Mouse (Mus musculus): Measurements from ENCODE around the gene H2afj. TPM values are rescaled to one million over a fixed set of nuclear protein-coding genes. Genes with fewer than 3 reads are reported as not detected.
A peak's percentile ranks its signal among the peaks of the same experiment; 100 is the strongest.

The H2afj gene
- total and polyA plus RNA-seq, 3 experiments: 17.4 to 479 (median 84.6) TPM

- no peaks in the 10 kb centered on the region for H3K9me3 ChIP-seq (replicated peaks)
- H3K4me3 ChIP-seq (ENCODE audit: low read depth, low read length): peak within 1 kb of the TSS; percentile 74
- peak; percentile 75 for DNase-seq (ENCODE audit: low spot score)
- TF ChIP-seq GATA1 (IDR thresholded peaks at IDR 0.05; ENCODE audit: borderline replicate concordance, low read length) (no peak), POLR2AphosphoS5 (IDR thresholded peaks at IDR 0.05; ENCODE audit: insufficient replicate concordance, low read depth, low read length) (peak; percentile 100)
- peak; percentile 48 for ATAC-seq (ENCODE audit: extremely low read depth, insufficient number of reproducible peaks, low FRiP score, poor library complexity, severe bottlenecking)
- peaks cover 38% of the 10 kb centered on the region for H3K4me1 ChIP-seq (ENCODE audit: insufficient read depth, low read depth, low read length)
- H3K36me3 ChIP-seq (replicated peaks): peaks cover 2% of the 10 kb centered on the region
- no peaks in the 10 kb centered on the region for H3K27me3 ChIP-seq (ENCODE audit: insufficient read depth, low read length)
Observed at GRCm38 (mm10) chr6:136803739-136804633, 4.1 kb upstream of the H2afj start, which contains the start of gene Hist4h4. Gene Hist4h4 (minus strand): TSS chr6:136804415.

GRCm38 (mm10) chr6:136804705-136805408 lies 3.2 kb upstream of the H2afj start:
- Histone ChIP-seq H3K36me3 (replicated peaks) (peaks cover 6% of the 10 kb centered on the region), H3K4me3 (ENCODE audit: low read depth, low read length) (peak overlapping the region; percentile 74), H3K4me1 (ENCODE audit: insufficient read depth, low read depth, low read length) (peaks cover 42% of the 10 kb centered on the region), H3K9me3 (replicated peaks) (no peaks in the 10 kb centered on the region), H3K27me3 (ENCODE audit: insufficient read depth, low read length) (no peaks in the 10 kb centered on the region)
- DNase-seq (ENCODE audit: low spot score): no peak
- no peak for ATAC-seq (ENCODE audit: extremely low read depth, insufficient number of reproducible peaks, low FRiP score, poor library complexity, severe bottlenecking)
- TF ChIP-seq POLR2AphosphoS5 (IDR thresholded peaks at IDR 0.05; ENCODE audit: insufficient replicate concordance, low read depth, low read length): no peak
- TF ChIP-seq CTCF (IDR thresholded peaks at IDR 0.05; ENCODE audit: low read depth, low read length): no peak
- TF ChIP-seq TAL1 (conservative IDR thresholded peaks at IDR 0.05; ENCODE audit: low read depth, low read length): no peak
- no peak for TF ChIP-seq GATA1 (IDR thresholded peaks at IDR 0.05; ENCODE audit: borderline replicate concordance, low read length)
- TF ChIP-seq GATA2 (IDR thresholded peaks at IDR 0.05; ENCODE audit: borderline replicate concordance, low read depth, low read length): no peak

- Histone ChIP-seq H3K4me3 (ENCODE audit: low read depth, low read length) (no peak overlapping the region; the same call in 1 of the 2 replicates), H3K4me1 (ENCODE audit: insufficient read depth, low read depth, low read length) (peaks cover 47% of the 10 kb centered on the region)
- no peak for TF ChIP-seq TAL1 (conservative IDR thresholded peaks at IDR 0.05; ENCODE audit: low read depth, low read length)
- TF ChIP-seq GATA1 (IDR thresholded peaks at IDR 0.05; ENCODE audit: borderline replicate concordance, low read length): no peak
- TF ChIP-seq POLR2AphosphoS5 (IDR thresholded peaks at IDR 0.05; ENCODE audit: insufficient replicate concordance, low read depth, low read length): no peak
- TF ChIP-seq GATA2 (IDR thresholded peaks at IDR 0.05; ENCODE audit: borderline replicate concordance, low read depth, low read length): no peak
- TF ChIP-seq CTCF (IDR thresholded peaks at IDR 0.05; ENCODE audit: low read depth, low read length): no peak
Observed at GRCm38 (mm10) chr6:136805409-136805775, 2.7 kb upstream of the H2afj start.

GRCm38 (mm10) chr6:136806819-136807218 lies 1.2 kb upstream of the H2afj start:
- DNase-seq (ENCODE audit: low spot score): no peak
- TF ChIP-seq GATA1 (IDR thresholded peaks at IDR 0.05; ENCODE audit: borderline replicate concordance, low read length) (no peak), POLR2AphosphoS5 (IDR thresholded peaks at IDR 0.05; ENCODE audit: insufficient replicate concordance, low read depth, low read length) (no peak), CTCF (IDR thresholded peaks at IDR 0.05; ENCODE audit: low read depth, low read length) (no peak), GATA2 (IDR thresholded peaks at IDR 0.05; ENCODE audit: borderline replicate concordance, low read depth, low read length) (no peak), TAL1 (conservative IDR thresholded peaks at IDR 0.05; ENCODE audit: low read depth, low read length) (no peak)
- Histone ChIP-seq H3K4me1 (ENCODE audit: insufficient read depth, low read depth, low read length) (peaks cover 53% of the 10 kb centered on the region), H3K36me3 (replicated peaks) (peaks cover 25% of the 10 kb centered on the region), H3K9me3 (replicated peaks) (no peaks in the 10 kb centered on the region), H3K27me3 (ENCODE audit: insufficient read depth, low read length) (no peaks in the 10 kb centered on the region), H3K4me3 (ENCODE audit: low read depth, low read length) (no peak overlapping the region)
- no peak for ATAC-seq (ENCODE audit: extremely low read depth, insufficient number of reproducible peaks, low FRiP score, poor library complexity, severe bottlenecking)

More at GRCm38 (mm10) chr6:136805409-136805775, 2.7 kb upstream of the H2afj start:
- Histone ChIP-seq H3K36me3 (replicated peaks) (peaks cover 11% of the 10 kb centered on the region), H3K9me3 (replicated peaks) (no peaks in the 10 kb centered on the region), H3K27me3 (ENCODE audit: insufficient read depth, low read length) (no peaks in the 10 kb centered on the region)
- ATAC-seq (ENCODE audit: extremely low read depth, insufficient number of reproducible peaks, low FRiP score, poor library complexity, severe bottlenecking) (no peak), DNase-seq (ENCODE audit: low spot score) (no peak)

DNA sequence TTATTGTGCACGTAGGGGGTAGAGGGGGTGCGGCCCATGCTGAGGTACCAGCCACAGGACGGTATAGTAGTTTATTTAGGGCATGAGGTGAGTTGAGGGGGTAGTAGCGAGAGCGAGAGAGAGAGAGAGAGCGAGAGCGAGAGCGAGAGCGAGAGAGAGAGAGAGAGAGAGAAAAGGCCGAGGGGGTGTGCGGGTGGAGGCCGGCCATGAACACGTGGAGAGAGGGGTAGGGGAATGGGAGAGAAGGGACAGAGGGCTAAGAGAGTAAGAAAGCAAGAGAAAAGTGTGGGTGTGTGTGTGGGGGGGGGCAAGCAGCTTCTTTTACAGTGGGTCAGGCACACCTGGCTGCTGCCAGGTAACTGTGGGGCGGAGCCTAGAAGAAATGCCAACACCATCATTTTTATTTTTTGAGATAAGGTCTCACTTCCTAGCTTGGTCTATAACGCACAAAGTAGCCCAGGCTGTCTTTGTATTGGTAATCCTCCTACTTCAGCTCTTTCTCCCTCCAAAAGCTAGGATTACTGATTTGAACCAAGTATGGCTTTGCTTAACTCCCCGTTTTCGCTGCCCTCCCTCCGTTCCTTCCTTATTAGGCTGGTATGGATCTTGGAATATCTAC lies 540 bp upstream of the H2afj start:
- peak overlapping the region; percentile 81 for H3K4me3 ChIP-seq (ENCODE audit: low read depth, low read length)
- H3K4me1 ChIP-seq (ENCODE audit: insufficient read depth, low read depth, low read length): peaks cover 53% of the 10 kb centered on the region
- no peaks in the 10 kb centered on the region for H3K27me3 ChIP-seq (ENCODE audit: insufficient read depth, low read length)
- no peaks in the 10 kb centered on the region for H3K9me3 ChIP-seq (replicated peaks)
- peaks cover 31% of the 10 kb centered on the region for H3K36me3 ChIP-seq (replicated peaks)
- DNase-seq (ENCODE audit: low spot score) (no peak), ATAC-seq (ENCODE audit: extremely low read depth, insufficient number of reproducible peaks, low FRiP score, poor library complexity, severe bottlenecking) (no peak)
- TF ChIP-seq POLR2AphosphoS5 (IDR thresholded peaks at IDR 0.05; ENCODE audit: insufficient replicate concordance, low read depth, low read length) (no peak), GATA1 (IDR thresholded peaks at IDR 0.05; ENCODE audit: borderline replicate concordance, low read length) (no peak), TAL1 (conservative IDR thresholded peaks at IDR 0.05; ENCODE audit: low read depth, low read length) (no peak), GATA2 (IDR thresholded peaks at IDR 0.05; ENCODE audit: borderline replicate concordance, low read depth, low read length) (no peak)

DNA sequence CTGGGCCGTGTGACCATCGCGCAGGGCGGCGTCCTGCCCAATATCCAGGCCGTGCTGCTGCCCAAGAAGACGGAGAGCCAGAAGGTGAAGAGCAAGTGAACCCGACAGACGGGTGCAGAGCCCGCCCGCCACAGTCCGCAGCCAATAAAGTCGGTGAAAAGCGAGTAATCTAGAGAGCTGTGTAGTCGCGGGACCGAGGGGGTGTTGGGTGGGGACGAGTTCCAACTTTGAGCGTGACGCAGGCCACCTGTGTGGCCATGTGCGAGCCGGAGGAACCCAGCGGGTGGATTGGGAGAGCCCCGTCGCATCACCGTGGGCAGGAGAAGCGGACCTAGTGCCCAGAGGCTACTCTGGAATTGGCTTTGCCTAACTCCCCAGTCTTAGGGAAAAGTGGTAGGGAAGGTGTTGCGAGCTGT lies 595 bp downstream of the H2afj start:
- TF ChIP-seq GATA2 (IDR thresholded peaks at IDR 0.05; ENCODE audit: borderline replicate concordance, low read depth, low read length) (no peak), CTCF (IDR thresholded peaks at IDR 0.05; ENCODE audit: low read depth, low read length) (no peak), POLR2AphosphoS5 (IDR thresholded peaks at IDR 0.05; ENCODE audit: insufficient replicate concordance, low read depth, low read length) (no peak), TAL1 (conservative IDR thresholded peaks at IDR 0.05; ENCODE audit: low read depth, low read length) (no peak), GATA1 (IDR thresholded peaks at IDR 0.05; ENCODE audit: borderline replicate concordance, low read length) (no peak)
- H3K4me3 ChIP-seq (ENCODE audit: low read depth, low read length): peak overlapping the region; percentile 81
- H3K9me3 ChIP-seq (replicated peaks): no peaks in the 10 kb centered on the region
- DNase-seq (ENCODE audit: low spot score) (peak; percentile 25), ATAC-seq (ENCODE audit: extremely low read depth, insufficient number of reproducible peaks, low FRiP score, poor library complexity, severe bottlenecking) (no peak)
- peaks cover 48% of the 10 kb centered on the region for H3K4me1 ChIP-seq (ENCODE audit: insufficient read depth, low read depth, low read length)
- H3K36me3 ChIP-seq (replicated peaks): peaks cover 39% of the 10 kb centered on the region
- no peaks in the 10 kb centered on the region for H3K27me3 ChIP-seq (ENCODE audit: insufficient read depth, low read length)

Measured in G1E (cell line).